Mouse (Mus musculus): ENCODE data around the gene Dync1h1.
A peak's percentile ranks its signal among the peaks of the same experiment; 100 is the strongest.

The Dync1h1 gene

GRCm38 (mm10) chr12:110601241-110602218, at the start of gene Dync1h1:
Dync1h1 (plus strand) TSS chr12:110601452.
- DNase-seq (ENCODE audit: low spot score in 2 of 2) = peak; percentile 87 to 92

GRCm38 (mm10) chr12:110552113-110552512, 49.1 kb upstream of the Dync1h1 start:
- no peak for DNase-seq (ENCODE audit: low spot score in 2 of 2)

- DNase-seq (ENCODE audit: low spot score in 2 of 2) = no peak
These were observed 47.9 kb upstream of the Dync1h1 start for GRCm38 (mm10) chr12:110553362-110553761.

DNA sequence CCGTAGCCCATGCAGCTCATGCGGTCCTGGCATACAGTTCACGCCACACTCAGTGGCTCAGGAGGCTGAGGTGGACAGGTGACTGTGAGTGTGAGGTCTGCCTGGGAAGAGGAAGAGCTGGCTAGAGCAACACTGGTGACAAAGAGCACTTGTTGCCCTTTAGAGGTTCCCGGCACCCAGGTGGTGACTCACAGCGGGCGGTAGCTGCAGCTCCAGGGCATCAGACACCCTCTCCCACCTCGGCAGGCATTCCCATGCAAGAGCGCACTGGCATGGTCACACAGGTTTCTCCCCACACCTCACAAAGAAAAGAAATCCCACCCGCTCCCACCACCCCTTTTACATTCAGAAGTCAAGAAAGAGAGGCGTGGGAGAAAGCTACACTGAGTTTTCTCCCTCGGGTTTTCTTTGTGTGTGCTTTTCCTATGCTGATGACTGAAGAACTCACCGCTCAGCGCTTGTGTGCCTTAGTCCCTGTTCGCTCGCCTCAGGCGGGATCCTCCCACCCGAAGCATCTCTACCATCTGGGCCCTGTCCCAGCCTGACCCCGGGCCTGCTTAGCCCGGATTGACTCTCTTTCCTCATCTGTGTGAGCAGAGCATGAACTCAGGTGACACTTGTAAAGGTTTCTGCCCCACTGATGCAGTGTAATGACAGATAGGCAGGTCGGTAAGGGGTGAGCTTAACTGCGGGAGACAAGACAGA, 45.6 kb upstream of the Dync1h1 start:
- DNase-seq (ENCODE audit: low spot score in 2 of 2) = no peak

GRCm38 (mm10) chr12:110556861-110557628, 44.2 kb upstream of the Dync1h1 start:
- no peak for DNase-seq (ENCODE audit: low spot score in 2 of 2)

- DNase-seq (ENCODE audit: low spot score in 2 of 2) = no peak
These were observed 43.1 kb upstream of the Dync1h1 start for GRCm38 (mm10) chr12:110558175-110558574.

GRCm38 (mm10) chr12:110563383-110563782, 37.9 kb upstream of the Dync1h1 start:
- DNase-seq (ENCODE audit: low spot score in 2 of 2) = no peak

GRCm38 (mm10) chr12:110564848-110565247, 36.4 kb upstream of the Dync1h1 start:
- DNase-seq (ENCODE audit: low spot score in 2 of 2) = no peak

DNA sequence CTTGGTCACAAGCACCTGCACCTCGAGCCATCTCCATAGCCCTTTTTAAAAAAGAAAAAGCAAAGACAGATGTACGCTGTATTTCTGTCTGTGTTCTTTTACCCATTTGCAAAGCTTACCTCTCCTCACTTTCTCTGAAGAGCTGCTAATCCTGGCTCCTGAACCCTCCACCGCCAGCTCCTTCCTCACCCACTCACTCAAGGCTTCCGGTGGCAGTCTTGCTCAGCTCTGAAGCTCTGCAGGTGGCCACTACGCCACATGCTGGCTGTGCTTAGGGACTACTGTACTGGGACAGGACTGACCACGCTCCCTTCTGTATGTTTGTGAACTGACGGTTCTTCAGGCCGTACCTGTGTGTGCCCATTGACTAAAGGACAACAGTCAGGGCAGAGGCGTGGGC, 34.9 kb upstream of the Dync1h1 start:
- no peak for DNase-seq (ENCODE audit: low spot score in 2 of 2)

DNA sequence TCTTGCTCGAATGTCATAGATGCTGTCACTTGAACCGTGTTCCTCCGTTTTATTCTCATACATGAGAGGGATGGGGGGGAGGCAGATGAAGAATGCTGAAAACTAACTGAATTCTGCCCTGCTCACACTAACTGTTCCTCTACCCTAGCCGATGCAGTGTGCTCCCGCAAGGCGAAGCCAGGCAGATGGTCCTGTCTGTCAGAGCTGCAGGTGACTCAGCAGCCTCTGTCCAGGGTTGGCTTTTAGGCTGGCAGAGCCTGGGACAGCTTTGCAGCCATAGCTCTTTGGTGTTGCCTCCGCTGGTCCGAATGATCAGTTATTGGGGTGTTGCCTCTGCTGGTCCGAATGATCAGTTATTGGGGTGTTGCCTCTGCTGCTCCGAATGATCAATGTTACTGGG, 30.2 kb upstream of the Dync1h1 start:
- DNase-seq (ENCODE audit: low spot score in 2 of 2) = no peak

- DNase-seq (ENCODE audit: low spot score in 2 of 2) = no peak
These were observed 28.9 kb upstream of the Dync1h1 start for GRCm38 (mm10) chr12:110572351-110572750.

DNA sequence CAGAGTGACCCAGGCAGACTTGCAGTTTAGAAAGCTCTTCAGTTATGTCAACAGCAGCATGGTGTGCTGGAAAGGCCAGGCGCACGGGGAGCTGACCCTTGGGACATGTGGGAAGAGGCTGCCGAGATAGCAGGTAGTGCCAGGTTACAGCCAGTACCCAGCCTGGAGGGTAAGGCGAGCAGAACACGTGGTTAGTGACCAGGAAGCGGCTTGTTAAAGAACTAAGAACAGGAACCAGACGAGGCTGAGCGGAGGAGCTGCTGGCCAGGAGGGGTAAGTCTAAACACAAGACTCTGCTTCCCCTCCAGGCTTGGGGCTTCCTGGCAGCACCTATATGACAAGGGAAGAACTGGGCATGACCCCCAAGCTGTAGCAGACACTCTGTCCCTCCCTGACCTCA, 27.6 kb upstream of the Dync1h1 start:
- DNase-seq (ENCODE audit: low spot score in 2 of 2) = no peak

- no peak for DNase-seq (ENCODE audit: low spot score in 2 of 2)
These were observed 25.3 kb upstream of the Dync1h1 start for GRCm38 (mm10) chr12:110575926-110576325.

GRCm38 (mm10) chr12:110578333-110578732, 22.9 kb upstream of the Dync1h1 start:
- DNase-seq (ENCODE audit: low spot score in 2 of 2) = no peak

DNA sequence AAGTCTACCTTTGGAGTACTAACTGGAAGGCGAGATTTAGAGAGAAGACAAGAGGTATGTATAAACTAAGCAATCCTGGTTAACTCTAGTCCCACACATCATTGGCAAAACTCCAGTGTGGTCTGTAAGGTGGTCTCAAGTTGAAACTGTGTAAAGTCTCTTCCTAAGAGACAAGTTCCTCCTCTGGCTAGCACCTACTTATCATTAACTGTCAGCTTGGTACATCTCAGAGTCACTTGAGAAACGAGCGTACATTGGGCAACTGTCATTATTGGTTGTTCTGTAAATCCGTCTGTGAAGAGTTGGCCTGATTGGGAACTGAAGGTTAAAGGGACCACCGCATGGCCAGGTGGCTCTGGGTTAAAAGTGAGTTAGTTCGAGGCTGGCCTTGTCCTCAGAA, 12.6 kb upstream of the Dync1h1 start:
- DNase-seq (ENCODE audit: low spot score in 2 of 2) = no peak

GRCm38 (mm10) chr12:110590804-110591259, 10.4 kb upstream of the Dync1h1 start:
- DNase-seq (ENCODE audit: low spot score in 2 of 2) = no peak

GRCm38 (mm10) chr12:110591260-110591883, 9.9 kb upstream of the Dync1h1 start:
- DNase-seq (ENCODE audit: low spot score in 2 of 2) = peak; percentile 98 to 99

GRCm38 (mm10) chr12:110598527-110598926, 2.7 kb upstream of the Dync1h1 start:
- peak in 1 of 2 experiments; percentile 55 for DNase-seq (ENCODE audit: low spot score in 2 of 2)

- DNase-seq (ENCODE audit: low spot score in 2 of 2) = no peak
These were observed 1.5 kb upstream of the Dync1h1 start for GRCm38 (mm10) chr12:110599791-110600190.

DNA sequence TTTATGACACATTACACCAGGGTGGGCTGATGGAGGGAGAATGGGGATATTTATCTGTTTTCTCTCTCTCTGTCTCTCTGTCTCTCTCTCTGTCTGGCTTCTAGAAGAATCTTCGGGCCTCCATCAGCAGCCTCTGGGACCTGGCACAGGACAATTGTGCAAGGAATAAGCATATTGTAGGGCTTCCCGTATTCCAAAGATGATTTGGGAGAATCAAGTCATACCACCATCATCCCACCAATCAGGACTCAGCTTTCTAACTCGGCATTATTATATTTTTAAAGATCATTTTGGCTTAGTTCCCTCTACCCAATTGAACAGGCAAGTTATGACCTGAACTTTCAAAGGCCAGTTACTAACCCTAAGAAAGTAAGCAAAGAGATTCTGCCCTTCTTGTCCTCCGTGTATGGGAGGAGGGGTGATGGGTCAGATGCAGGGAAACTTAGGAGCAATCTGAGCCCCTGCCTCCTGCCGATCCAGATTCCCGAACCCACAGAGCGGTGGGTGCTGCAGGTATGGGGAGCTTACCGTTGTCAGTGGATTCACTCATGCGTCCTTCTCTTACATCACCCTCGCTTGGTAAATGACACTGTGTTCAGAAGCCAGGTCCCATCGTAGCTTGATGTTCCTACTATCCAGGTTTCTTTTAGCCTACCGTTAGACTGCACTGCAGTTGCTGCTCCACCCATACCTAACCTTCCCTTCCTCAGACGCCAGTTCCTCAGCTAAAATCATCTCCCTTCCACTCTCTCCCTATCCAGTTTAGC, 844 bp upstream of the Dync1h1 start:
- DNase-seq (ENCODE audit: low spot score in 2 of 2) = peak in 1 of 2 experiments; percentile 18

DNA sequence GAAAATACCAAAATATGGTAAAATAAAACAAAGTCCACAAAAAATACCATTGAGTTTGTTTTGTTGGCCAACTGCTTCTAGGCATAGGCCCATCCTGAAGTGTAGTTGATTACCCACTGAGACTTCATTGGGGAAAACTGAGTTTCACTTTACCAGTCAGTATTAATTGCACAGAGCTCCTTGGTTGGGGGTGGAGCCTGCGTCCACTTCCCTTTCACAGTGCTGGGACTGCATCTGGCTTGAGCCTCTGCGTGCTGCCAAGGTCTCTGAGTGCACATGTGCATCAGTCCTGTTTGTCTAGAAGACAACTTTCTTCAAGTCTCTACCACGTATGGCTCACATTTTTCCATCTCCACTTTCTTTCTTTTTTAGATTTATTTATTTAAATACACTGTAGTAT, 4.9 kb downstream of the Dync1h1 start:
- DNase-seq (ENCODE audit: low spot score in 2 of 2) = no peak
